Mouse (Mus musculus) embryonic fibroblast, embryonic 13.5 days (primary cell): ENCODE results near the gene Erbb4.

Source experiments
- CTCF ChIP-seq: IDR thresholded peaks from 2 replicates; pipeline ENCODE4 v1.5.1; 2011; ENCODE audit warnings: mild to moderate bottlenecking, control low read depth, low read length, moderate library complexity, borderline replicate concordance; ENCODE audit not compliant: insufficient read depth
- POLR2A ChIP-seq: IDR thresholded peaks from 2 replicates; pipeline ENCODE4 v1.6.1; 2011; ENCODE audit warnings: low read depth, mild to moderate bottlenecking, control low read depth, low read length, moderate library complexity

DNA sequence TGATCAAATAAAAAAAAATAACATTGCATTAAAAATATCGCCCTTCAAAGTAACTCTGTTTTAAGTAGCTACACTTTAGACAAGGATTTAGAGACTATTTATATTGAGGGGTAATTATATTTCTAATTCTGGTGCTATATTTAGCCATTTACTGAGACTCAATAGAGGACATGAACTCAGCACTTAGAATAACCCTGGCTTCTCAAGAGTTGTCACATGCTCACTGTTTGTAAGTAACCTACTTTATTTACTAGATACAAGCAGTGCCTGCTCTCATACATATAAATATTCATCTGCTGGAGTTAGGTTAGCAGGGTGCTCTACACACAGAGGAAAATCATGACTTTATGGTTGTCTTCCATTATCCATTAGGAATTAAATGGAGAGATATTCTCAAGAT is 604.0 kb downstream of the Erbb4 start:
- TF ChIP-seq POLR2A: no peak
- no peak for TF ChIP-seq CTCF
